Mouse (Mus musculus): ENCODE measurements around the gene Rep15.

Rep15 gene

GRCm38 (mm10) chr6:147032303-147032925, at the start of gene Rep15:
Gene Rep15 (plus strand): TSS chr6:147032584.
- DNase-seq: peak; percentile 1

- DNase-seq: no peak
Measured at GRCm38 (mm10) chr6:146984569-146984968, 47.8 kb upstream of the Rep15 start.

GRCm38 (mm10) chr6:146994236-146994635, 38.1 kb upstream of the Rep15 start:
- DNase-seq: peak; percentile 57

DNA sequence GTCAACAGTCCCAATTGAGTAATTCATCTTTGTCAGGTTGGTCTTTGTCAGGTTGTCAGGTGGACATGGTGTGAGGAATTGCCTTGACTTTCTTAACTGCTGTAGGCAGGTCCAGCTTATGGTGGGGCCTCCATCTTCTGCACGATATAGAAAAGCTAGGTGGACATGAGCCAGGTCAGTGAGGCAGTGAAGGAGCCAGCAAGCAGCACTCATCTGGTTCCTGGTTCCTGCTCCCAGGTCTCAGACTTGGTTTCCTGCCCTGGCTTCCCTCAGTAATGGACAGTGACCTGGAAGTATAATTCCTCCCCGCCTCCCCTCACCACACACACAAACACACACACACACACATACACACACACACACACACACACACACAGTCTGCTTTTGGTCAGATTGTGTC, 37.0 kb upstream of the Rep15 start:
- no peak for DNase-seq

DNA sequence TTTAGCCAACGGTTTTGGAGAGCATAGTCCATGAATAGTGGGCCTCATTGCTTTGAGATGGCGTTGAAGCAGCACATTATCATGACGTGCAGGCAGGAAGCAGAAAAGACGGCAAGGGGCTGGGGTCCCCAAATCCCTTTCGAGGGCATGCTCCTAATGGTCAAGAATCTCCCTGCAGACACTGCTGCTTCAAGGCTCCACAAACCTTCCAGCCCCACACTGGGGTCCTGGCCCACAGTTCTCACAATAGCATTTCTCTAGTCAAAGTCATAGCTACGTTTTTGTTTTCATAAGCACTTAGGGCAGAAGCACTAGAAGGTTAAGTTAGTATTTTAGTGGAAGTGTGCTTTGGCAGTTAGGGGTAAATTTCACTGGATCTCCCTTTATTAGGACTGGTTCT, 36.5 kb upstream of the Rep15 start:
- DNase-seq: no peak

DNA sequence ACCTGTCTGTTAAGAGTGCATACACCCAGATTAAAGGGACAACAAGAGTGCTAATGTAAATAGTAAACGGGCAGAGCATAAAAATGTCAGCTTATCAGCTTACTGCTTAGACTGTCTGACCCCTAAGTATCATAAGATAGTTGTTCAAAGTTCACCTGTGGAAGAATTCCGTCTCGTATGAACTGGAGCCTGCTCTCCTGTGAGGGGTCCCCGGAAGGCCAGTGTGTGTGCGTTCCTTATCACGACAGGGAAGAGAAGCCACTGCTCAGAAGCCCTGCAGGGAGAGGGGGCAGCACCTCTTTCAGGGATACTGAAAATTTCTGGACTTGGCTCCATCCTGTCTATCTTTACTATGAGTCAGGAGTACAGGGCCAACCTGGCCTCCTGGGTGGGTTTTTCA, 35.4 kb upstream of the Rep15 start:
- no peak for DNase-seq

GRCm38 (mm10) chr6:146998710-146999109, 33.7 kb upstream of the Rep15 start:
- no peak for DNase-seq

- DNase-seq: no peak
Measured at GRCm38 (mm10) chr6:146999302-146999701, 33.1 kb upstream of the Rep15 start.

DNA sequence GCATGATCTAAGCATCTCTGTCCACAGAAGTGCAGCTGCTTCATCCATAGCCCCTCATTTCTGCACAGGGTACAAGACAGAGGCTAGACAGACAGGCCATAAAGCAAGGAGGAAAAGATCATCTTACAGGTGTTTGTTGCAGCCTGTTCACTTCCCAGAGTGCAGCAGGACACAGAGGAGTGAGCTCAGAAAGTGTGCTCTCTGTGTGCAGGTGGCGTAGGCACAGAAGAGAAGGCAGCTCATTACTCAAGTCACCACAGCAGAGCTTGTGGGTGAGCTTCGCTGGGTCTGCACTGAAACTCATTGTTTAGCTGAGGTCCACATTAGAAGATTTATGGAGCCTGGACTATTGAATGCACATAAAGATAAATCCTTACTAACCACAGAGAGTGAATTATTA, 32.6 kb upstream of the Rep15 start:
- DNase-seq: no peak

DNA sequence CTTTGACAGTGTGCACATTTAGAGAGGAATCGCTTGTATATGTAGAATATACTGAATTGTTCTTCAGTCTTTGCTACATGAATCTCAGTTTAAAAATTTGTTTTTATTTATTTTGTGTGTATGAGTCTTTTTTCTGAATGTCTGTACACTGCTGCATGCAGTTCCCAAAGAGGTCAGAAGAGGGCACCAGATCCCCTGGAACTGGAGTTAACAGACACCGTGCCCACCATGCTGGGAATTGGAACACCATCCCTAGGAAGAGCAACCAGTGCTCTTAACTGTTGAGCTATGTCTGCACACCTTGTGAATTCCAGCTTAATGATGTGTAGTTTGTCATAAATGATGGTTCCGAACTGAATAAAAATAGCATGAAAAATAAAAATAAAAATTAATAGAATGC, 24.2 kb upstream of the Rep15 start:
- DNase-seq: peak; percentile 61

- DNase-seq: no peak
Measured at GRCm38 (mm10) chr6:147010358-147010757, 22.0 kb upstream of the Rep15 start.

GRCm38 (mm10) chr6:147010811-147011520, 21.4 kb upstream of the Rep15 start:
- no peak for DNase-seq

DNA sequence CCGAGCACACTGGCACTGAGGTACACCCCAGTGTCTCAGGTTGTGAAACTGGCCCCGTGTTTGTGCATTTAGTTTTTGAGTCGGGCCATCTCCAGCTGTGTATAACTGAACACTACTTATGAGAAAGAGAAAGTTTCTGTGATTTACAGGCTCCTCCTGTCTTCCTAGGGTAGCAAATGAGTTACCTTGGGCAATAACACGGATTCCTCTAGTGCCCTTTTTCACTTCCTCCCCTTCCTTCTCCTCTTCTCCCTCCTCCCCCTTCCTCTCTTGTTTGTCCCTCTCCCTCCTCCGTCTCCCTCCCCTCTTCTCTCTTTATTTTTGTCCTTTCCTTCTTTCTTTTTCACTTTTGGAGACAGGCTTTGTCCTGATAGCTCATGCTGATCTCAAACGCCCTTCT, 20.8 kb upstream of the Rep15 start:
- no peak for DNase-seq

GRCm38 (mm10) chr6:147011977-147012376, 20.4 kb upstream of the Rep15 start:
- no peak for DNase-seq

GRCm38 (mm10) chr6:147013546-147013945, 18.8 kb upstream of the Rep15 start:
- DNase-seq: no peak

GRCm38 (mm10) chr6:147017906-147018305, 14.5 kb upstream of the Rep15 start:
- no peak for DNase-seq

GRCm38 (mm10) chr6:147018364-147018763, 14.0 kb upstream of the Rep15 start:
- no peak for DNase-seq

GRCm38 (mm10) chr6:147021181-147021580, 11.2 kb upstream of the Rep15 start:
- no peak for DNase-seq

DNA sequence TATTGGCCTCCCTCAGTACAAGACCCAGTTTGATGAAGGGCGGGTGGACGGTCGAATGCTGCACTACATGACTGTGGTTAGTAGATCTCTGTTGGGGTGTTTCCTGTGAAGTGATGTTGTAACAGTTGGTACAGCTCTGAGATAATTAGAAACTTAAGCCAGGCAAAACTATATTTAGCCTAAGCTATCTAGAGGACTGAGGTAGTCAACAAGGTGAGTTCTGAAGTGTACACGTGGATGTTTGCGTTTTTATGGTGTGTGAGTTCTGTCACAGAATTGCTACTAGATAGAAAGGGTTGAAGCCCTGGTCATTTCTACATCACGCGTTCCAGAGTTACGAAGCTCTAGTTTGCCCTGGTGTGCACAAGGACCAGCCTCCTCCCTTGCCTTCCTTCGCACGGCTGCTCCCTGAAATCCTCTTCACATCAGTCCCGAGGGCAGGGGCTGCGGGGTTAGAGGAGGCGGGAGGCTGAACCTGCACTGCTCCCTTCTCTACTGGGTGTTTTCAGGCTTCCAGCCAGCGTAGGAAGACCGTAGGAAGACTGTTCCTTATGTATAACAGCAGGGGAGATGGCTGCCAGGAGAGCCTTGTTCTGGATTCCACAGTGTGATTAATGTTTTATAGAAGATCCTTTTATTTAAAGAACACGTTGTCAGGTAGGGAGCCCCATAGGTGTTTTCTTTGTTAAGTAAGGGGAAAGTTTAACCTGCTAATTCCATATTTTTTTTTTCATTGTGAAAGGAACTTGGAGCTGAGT, 9.8 kb upstream of the Rep15 start:
- no peak for DNase-seq

DNA sequence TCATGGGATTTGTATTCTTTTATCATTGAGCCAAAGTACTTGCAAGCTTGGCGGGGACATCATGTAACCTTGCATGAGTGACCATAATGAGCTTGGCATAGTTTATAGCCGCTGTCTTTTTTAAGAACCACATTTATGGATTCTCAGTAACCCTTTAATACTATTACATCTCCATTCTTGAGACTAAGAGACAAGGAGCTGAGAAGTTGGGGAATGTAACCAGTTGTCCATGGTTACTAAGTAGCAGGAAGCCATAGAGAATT, 9.3 kb upstream of the Rep15 start:
- no peak for DNase-seq

- DNase-seq: no peak
Measured at GRCm38 (mm10) chr6:147023568-147023967, 8.8 kb upstream of the Rep15 start.

GRCm38 (mm10) chr6:147024761-147025160, 7.6 kb upstream of the Rep15 start:
- no peak for DNase-seq

- no peak for DNase-seq
Measured at GRCm38 (mm10) chr6:147028396-147028795, 4.0 kb upstream of the Rep15 start.

DNA sequence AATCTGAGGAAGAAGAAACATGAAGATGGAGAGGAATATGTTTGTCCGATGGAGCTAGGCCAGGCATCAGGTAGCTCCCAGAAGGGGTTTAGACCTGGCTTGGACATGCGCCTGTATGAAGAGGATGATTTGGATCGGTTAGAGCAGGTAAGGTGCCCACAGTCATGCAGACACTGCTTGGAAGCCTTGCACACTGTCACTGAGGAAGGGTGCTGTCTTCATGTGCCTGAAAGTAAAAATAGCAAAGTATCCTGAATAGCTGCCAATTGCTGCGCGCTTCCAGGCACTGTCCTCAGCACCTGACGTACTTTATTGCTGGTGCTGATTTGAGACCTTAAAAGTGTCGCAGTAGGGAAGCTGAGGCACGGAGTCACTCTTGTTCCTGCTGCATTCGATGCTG, 2.8 kb upstream of the Rep15 start:
- no peak for DNase-seq
